Mouse (Mus musculus) gastrocnemius, postnatal 25 days (tissue): ENCODE measurements around the gene Wdr82. TPM values are rescaled to one million over a fixed set of nuclear protein-coding genes. Genes with fewer than 3 reads are reported as not detected.
A peak's percentile ranks its signal among the peaks of the same experiment; 100 is the strongest.

Experiments
- DNase-seq: peaks from one replicate; pipeline ENCODE4 v3.0.0; 2022
- total RNA-seq, 2 experiments: library from RNA; stranded (reverse); gene quantifications; 1 replicate in 1 of 2; 2 replicates in 1 of 2; pipeline ENCODE4 v1.2.3; 2021

Gene Wdr82
- total RNA-seq, 2 experiments from 2014 or later: 22.4 to 24.3 TPM

GRCm38 (mm10) chr9:106197732-106198131, 27.0 kb downstream of the Wdr82 start:
- no peak for DNase-seq

DNA sequence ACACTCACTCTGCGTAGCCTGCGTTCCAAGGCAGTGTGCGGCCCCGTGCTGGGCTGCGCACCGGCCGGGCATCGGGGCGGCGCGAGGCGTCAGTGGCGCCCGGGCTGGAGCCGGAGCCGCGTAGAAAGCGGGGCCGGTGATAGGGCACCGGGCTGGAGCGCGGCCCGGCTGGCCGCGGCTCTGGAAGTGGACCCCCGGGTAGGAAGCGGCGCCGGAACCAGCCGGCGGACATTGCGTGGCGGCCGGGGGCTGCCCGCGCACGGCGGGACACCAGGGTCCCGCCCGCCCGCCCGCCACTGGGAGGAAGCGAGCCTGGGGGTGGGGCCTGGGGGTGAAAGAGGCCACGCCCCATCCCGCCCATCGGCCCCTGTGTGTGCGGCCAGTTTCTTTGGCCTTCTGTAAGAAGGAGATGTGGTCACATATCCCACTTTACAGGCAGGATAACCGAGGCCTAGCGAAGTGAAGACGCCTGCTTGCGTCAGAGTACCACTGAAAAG, 28.3 kb downstream of the Wdr82 start:
- peak; percentile 80 for DNase-seq

- no peak for DNase-seq
These were observed 29.0 kb downstream of the Wdr82 start, which contains the start of gene Ppm1m for GRCm38 (mm10) chr9:106199535-106200272. Ppm1m (minus strand) TSS chr9:106199746.

- no peak for DNase-seq
These were observed 31.2 kb downstream of the Wdr82 start for GRCm38 (mm10) chr9:106201895-106202294.

DNA sequence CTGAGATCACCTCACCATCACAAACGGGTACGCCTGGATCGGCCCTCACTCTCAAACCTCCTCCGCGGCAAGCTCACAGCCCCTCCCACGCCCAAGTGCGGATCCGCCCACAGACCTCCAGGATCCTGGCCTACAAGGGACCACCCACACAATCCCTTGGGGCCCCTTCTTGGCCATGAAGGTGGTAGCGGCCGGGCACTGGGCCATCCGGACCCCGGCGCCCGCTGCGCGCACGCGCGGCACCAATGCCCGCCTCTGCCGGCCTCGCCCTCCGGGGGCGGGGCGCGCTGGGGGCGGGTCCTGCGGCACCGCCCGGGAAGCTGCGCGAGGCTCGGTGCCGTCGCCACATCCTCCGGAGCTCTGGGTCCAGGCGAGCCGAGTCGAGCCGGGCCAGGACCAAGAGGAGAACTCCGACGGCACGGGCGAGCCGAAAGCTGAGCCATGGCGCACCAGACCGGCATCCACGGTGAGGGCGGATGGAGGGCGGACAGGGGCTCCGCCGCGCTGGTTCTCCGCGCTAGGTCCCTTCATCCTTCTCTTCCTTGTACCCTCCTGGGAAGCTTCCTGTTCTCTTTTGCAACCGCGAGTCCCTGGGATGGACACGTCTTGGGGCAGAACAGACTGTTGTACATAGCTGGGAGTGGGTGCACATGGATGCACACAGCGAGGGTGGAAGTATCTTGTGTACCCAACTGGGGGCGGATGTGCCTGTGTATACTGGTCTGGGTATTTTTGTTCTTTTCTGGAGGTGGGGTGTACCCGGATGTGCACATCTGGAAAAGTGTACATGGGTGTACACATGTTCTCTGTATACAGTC, 32.3 kb downstream of the Wdr82 start, which contains the start of gene Twf2:
Gene Twf2, plus strand, starts transcription at position 290 of the 818 bp plus-strand sequence.
- peak; percentile 93 for DNase-seq

DNA sequence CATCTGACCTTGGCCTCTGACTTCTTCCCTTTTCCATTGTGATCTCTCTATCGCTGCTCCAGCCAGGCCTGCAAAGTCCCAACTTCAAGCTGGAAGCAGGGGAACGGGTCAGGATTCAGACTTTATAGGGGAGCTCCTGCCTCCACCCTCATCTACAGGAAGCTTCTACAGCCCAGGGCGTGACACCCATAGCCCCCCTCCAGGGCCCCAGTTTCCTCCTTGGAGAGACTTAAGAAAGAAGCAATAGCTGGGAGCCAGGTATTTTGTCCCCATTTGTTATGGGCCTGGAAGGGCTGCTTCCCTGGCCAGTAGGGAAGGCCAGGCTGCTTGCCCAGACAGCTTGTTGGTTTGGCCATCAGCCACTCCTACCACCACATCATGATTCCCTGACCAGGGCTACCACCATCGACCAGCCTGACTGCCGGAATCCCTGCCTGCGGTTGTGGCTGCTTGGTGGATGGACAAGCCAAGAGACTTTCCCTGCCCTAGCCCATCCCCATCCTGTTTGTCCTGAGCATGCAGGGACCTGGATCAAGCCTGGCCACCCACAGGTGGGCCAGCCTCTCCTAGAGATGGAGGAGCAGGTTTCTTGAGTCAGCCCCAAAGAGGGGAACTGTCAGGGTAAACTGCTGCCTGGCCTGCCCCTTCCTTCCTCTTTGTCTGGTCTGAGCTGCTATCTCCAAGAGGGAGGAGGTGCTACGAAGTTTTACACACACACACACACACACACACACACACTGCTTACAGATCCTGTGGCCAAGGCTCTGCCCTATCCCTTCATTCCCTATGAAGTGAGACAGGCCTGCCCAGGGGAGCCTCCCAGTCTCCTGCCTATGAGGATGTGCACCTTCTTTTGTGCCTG, 33.5 kb downstream of the Wdr82 start:
- peak; percentile 60 for DNase-seq

GRCm38 (mm10) chr9:106205713-106206290, 35.1 kb downstream of the Wdr82 start:
- no peak for DNase-seq

DNA sequence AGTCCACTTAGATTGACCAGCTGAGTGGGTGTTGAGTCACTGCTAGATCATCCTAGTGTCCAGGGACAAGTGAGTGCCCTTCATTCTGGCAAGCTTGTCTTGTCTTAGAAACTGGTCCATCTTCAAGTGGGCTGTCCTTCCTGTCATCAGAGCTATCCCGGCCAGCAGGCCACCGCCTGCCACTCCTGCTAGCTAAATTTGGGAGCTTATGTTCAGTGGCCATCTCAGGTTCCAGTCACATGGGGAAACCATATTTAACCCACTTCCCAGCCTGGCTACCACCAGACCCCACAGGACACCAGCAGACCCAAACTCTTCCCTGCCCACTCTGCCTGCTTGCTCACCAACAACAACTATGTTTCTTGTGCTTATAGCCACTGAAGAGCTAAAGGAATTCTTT, 35.8 kb downstream of the Wdr82 start:
- DNase-seq: peak; percentile 74

DNA sequence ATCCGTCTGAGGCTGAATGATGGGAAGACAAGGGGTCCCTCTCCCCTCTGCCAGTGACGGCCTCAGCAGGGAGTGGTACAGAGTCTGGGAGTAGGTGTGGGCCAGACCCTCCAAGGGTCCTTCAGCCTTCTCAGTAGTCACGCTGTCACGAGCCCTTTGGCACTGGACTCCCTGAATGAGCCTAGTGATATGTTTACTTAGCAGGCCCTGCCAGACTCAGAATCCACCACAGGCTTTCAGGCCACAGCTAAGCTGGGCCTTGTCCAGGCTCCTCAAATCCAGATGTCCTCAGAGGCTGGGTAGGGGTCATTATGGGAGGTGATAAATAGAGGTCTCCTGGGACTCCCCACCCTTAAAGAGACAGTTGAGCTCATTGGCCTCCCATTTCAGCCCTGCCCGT, 37.5 kb downstream of the Wdr82 start:
- DNase-seq: no peak

GRCm38 (mm10) chr9:106209954-106210353, 39.2 kb downstream of the Wdr82 start:
- DNase-seq: peak; percentile 50

GRCm38 (mm10) chr9:106210853-106211609, 40.3 kb downstream of the Wdr82 start:
- DNase-seq: no peak

DNA sequence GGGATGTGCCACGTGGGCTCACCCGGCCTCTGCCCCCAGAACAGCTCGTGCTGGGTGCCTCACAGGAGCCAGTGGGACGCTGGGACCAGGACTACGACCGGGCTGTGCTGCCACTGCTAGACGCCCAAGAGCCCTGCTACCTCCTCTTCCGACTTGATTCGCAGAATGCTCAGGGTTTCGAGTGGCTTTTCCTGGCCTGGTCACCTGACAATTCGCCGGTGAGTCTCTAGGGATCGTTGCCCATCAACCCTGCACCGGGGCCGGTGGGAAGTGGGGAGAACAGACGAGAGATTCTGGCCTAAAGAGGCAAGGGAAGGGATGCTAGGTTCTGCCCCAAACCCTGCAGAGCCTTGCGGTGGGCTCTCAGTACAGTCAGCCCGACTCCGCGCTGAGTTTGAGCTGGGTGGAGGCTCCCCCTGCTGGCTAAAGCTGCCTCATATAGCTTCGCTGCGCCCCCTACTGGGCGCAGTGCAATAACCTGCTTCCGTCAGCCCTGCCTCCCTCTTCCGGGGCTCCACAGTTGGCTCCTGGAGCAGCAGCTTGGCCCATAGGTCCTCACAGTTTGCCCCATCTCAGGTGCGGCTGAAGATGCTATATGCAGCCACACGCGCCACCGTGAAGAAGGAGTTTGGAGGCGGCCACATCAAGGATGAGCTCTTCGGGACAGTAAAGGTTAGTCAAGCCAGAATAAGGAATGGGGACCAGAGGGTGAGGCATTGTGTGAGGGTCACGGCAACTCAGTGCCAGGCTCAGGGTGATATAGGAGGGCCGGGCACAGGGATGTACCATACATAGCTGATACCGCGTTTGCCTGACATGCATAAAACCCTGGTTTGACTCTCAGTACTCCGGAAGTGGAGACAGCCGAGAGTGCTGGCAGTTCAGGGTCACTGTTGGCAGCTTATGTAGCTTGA, 41.2 kb downstream of the Wdr82 start:
- peak; percentile 82 for DNase-seq

DNA sequence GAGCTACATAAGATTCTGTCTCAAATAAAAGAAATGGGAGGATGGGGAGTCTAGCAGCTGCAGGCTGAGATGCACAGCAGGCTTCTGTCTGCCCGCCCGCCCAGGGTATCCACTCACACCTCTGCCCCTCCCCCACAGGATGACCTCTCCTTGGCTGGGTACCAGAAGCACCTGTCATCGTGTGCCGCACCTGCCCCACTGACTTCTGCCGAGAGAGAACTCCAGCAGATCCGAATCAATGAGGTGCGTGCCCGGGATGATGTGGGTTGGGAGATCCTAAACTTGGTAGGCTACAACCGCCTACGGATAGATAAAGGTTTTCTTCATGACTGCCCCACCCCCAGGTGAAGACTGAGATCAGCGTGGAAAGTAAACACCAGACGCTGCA, 41.9 kb downstream of the Wdr82 start:
- DNase-seq: no peak

- DNase-seq: no peak
These were observed 44.8 kb downstream of the Wdr82 start for GRCm38 (mm10) chr9:106215341-106216125.

- DNase-seq: no peak
These were observed 46.2 kb downstream of the Wdr82 start for GRCm38 (mm10) chr9:106216971-106217370.

DNA sequence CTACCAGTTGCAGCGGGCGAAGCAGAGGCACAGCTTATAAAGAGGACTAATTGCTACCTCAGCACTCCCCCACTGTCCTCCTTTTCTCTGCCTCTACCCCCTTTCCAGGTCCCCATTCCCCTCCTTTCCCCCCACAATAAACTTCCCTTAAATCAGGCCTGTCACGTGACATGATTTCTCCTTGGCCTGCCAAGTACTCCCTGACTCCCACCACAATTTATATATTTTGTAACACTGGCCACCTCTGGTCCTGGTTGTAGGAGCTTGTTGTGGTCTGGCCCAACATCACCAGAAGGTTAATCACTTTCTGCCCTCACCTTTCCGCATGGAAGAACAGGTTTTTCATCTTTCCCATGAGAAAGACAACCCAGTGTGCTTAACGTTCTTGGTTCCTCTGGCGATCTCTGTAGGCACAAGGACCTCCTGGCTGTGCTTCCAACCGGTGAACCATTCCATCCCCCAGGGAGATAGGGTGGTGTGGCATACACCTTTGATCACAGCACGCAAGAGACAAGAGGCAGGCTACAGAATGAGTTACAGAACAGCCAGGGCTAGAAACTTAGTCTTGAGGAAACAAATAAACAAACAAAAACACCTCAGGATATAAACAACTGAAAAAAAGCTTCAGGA, 50.3 kb downstream of the Wdr82 start:
- DNase-seq: no peak

GRCm38 (mm10) chr9:106222261-106222851, 51.6 kb downstream of the Wdr82 start, which contains the start of gene Tlr9:
Tlr9 (plus strand) TSS chr9:106222598.
- DNase-seq: no peak

DNA sequence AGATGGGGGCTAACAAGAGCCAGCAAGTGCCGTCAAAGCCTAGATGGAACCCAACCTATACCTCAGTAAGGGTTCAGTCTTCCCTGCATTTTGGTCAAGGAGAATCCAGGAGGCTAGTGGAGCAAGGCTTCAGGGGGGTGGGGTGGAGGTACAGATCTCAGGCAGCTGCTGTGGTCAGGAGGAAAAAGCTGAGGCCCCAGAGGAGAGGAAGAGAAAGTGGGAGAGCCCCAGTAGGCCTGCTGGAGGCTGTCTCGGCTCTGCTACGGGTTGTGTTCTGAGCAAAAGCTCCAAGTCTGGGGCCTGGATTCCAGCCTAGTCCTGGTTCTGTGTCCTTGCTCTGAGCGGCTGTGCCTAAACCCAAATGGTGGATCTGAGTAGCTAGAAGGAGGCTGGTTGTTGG, 52.3 kb downstream of the Wdr82 start:
- no peak for DNase-seq
